Mouse (Mus musculus): ENCODE results near the gene Cpm.

DNA sequence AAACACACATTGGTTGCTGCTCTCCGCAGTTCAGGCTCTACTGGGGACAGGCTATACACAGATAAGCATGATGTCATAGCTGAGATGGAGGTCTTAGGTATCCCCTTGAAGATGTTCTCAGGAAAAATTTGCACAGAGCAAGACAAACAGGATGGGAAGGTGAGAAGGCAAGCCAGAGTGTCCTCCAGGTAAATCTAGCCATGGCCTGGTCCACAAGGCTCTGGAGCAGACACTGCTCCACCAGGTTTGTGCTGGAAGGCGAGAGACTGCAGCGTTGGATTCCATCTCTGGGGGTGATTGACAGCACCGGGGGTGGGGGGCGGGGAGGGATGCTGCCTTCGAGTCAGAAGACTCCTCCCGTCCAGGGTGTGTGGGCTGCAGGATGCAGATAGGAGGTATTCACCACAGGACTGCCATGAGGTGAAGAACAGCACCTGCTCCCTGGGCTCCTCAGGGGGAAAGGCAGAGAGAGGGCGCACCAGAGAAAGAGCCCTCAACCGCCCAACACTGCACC is 49.5 kb upstream of the Cpm start:
- no peak for TF ChIP-seq CTCF (conservative IDR thresholded peaks at IDR 0.05 in 1 of 2, IDR thresholded peaks at IDR 0.05 in 1 of 2; ENCODE audit: low read depth in 2 of 2, low read length in 2 of 2)
- no peak for TF ChIP-seq TBP (conservative IDR thresholded peaks at IDR 0.05; ENCODE audit: low read depth, low read length)
- TF ChIP-seq ZKSCAN1 (IDR thresholded peaks at IDR 0.05; ENCODE audit: borderline replicate concordance, low read depth, low read length), result no peak
